ENCODE assay signal across 9 mouse cellular contexts in the genomic region with DNA sequence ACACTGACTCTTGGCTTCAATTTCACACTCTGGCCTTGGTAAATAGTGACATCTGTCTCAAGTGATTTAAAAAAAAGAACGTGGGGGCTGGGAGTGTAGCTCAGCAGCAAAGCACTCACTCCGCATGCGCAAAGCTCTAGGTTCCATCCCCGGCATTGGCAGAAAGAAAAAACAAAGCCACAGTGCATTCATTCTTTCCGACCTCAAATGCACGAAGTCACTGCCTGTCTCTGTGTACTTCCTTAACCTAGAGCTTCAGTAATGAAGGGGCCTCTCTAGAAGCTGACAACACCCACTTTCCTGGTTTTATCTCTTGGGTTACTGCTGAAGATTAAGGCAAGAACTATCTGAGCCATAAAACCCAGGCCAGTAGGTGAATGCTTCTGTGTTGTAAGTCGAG. TPM values are rescaled to one million over a fixed set of nuclear protein-coding genes. Genes with fewer than 3 reads are reported as not detected.
DNase-seq lines count a peak whose midpoint lies in the region; ATAC-seq lines count a peak whose summit lies in the region.
"Had no signal": no experiment of that assay in that cellular context is flagged by ENCODE, and none has a peak within 500 bp of the region (broad histone marks: within the 10 kb centered on the region; RNA-seq: fewer than 3 reads in every experiment).

No protein-coding gene starts in this region.

- ATAC-seq in CD4-positive, CD25-positive, alpha-beta regulatory T cell, adult 4 months: peak; percentile 80
- peak; percentile 83 for ATAC-seq in intestine, embryonic 16.5 days
- no peak for ATAC-seq in granulocyte monocyte progenitor cell, adult 5-6 weeks (replicated peaks; ENCODE audit: poor library complexity, severe bottlenecking)

- H3K4me1 ChIP-seq in intestine, embryonic 16.5 days (ENCODE audit: control insufficient read depth, insufficient read depth, low read length): peaks cover 13% of the 10 kb centered on the region; the same call in 1 of the 2 replicates
- H3K4me1 ChIP-seq: neural tube, embryonic 12.5 days had no signal

- H3K9ac ChIP-seq in intestine, embryonic 16.5 days (ENCODE audit: low read depth, low read length): no peak overlapping the region
- H3K9ac ChIP-seq: neural tube, embryonic 12.5 days had no signal

- 37% methylated on average over 7 of the region's 7 CpGs for WGBS in intestine, embryonic 16.5 days

- peak; percentile 25 to 29 for DNase-seq in heart, adult 18-20 months
- no peak for DNase-seq in heart, adult 8-10 months (ENCODE audit: low spot score)
- peak; percentile 39 to 41 for DNase-seq in adrenal gland, postnatal 36 days
- DNase-seq in left cerebral cortex, postnatal 25 days (ENCODE audit: low spot score in 2 of 2): no peak
- DNase-seq in right cerebral cortex, adult 2 months (ENCODE audit: low spot score in 2 of 2): no peak

- no peaks in the 10 kb centered on the region for H3K36me3 ChIP-seq in intestine, embryonic 16.5 days (ENCODE audit: control insufficient read depth, insufficient read depth, low read length)

- no peaks in the 10 kb centered on the region for H3K9me3 ChIP-seq in intestine, embryonic 16.5 days (ENCODE audit: control insufficient read depth, low read length)
- H3K9me3 ChIP-seq: neural tube, embryonic 12.5 days had no signal

- H3K4me2 ChIP-seq in intestine, embryonic 16.5 days (ENCODE audit: low read depth, low read length): no peak overlapping the region
- H3K4me2 ChIP-seq: neural tube, embryonic 12.5 days had no signal

- H3K27me3 ChIP-seq in intestine, embryonic 16.5 days (replicated peaks; ENCODE audit: control insufficient read depth, insufficient read depth, low read length): no peaks in the 10 kb centered on the region
- H3K27me3 ChIP-seq: neural tube, embryonic 12.5 days had no signal

- H3K27ac ChIP-seq in intestine, embryonic 16.5 days (ENCODE audit: low read length): peak overlapping the region; percentile 49
- H3K27ac ChIP-seq: neural tube, embryonic 12.5 days had no signal

- no peak overlapping the region for H3K4me3 ChIP-seq in intestine, embryonic 16.5 days (ENCODE audit: low read length)
- H3K4me3 ChIP-seq: neural tube, embryonic 12.5 days had no signal

- intact Hi-C loops in left cerebral cortex, postnatal 25 days (cut with DNase I): no loop called here

RNA-seq across cellular contexts. Expression of gene Nf2, which starts 45.4 kb away (rescaled TPM):
- 10 to 100 TPM; 70.8 to 76.9 TPM for total RNA-seq in heart, adult 18-20 months (2021)
- total RNA-seq in heart, adult 8-10 months (2022): 10 to 100 TPM; 75.5 to 80.0 (median 78.3) TPM
- 10 to 100 TPM; 19.2 to 24.2 TPM for polyA plus RNA-seq in CD4-positive, CD25-positive, alpha-beta regulatory T cell, adult 4 months (2017; shearing (Covaris generic))
- 100 to 1,000 TPM in 1 of 2 experiments, 10 to 100 TPM in 1; 75.0 to 162 TPM for total RNA-seq in adrenal gland, postnatal 36 days (2021)
- 38.0 and 38.8 TPM in 2 replicates for polyA plus RNA-seq in intestine, embryonic 16.5 days (2015; fragmentation: Nextera tagmentation; extraction: Ambion mirVana)
- 10 to 100 TPM; 76.2 to 76.5 TPM for total RNA-seq in left cerebral cortex, postnatal 25 days (2021)
- total RNA-seq in granulocyte monocyte progenitor cell, adult 5-6 weeks (2014; fragmentation: Nextera tagmentation): 35.6 and 45.1 TPM in 2 replicates
- 48.0 and 73.3 TPM in 2 replicates for total RNA-seq in granulocyte monocyte progenitor cell, adult 5-6 weeks (2017)

RNA-seq across cellular contexts. Expression of gene Cabp7, which starts 57.4 kb away (rescaled TPM):
- total RNA-seq in heart, adult 18-20 months (2021): not detected
- not detected for total RNA-seq in heart, adult 8-10 months (2022)
- under 1 TPM in 1 of 2 experiments, not detected in 1; 0.24 TPM for polyA plus RNA-seq in CD4-positive, CD25-positive, alpha-beta regulatory T cell, adult 4 months (2017; shearing (Covaris generic))
- under 1 TPM in 1 of 2 experiments, not detected in 1; 0.20 TPM for total RNA-seq in adrenal gland, postnatal 36 days (2021)
- polyA plus RNA-seq in intestine, embryonic 16.5 days (2015; fragmentation: Nextera tagmentation; extraction: Ambion mirVana): 0.07 and 0.15 TPM in 2 replicates
- total RNA-seq in left cerebral cortex, postnatal 25 days (2021): 10 to 100 TPM; 13.8 to 16.0 TPM
- total RNA-seq in granulocyte monocyte progenitor cell, adult 5-6 weeks (2014; fragmentation: Nextera tagmentation): not detected in 2 replicates
- not detected in 2 replicates for total RNA-seq in granulocyte monocyte progenitor cell, adult 5-6 weeks (2017)

Comparison
In these comparisons a context has a peak if more than half of its experiments do, and no peak if none do; other contexts are left out.
1. DNase-seq: peak in heart, adult 18-20 months (2 of 2) and adrenal gland, postnatal 36 days (2 of 2); none in heart, adult 8-10 months (single experiment), left cerebral cortex, postnatal 25 days (0 of 2) and right cerebral cortex, adult 2 months (0 of 2).
2. RNA of gene Cabp7, which starts 57.4 kb away (total RNA-seq): 13.8 to 16.0 TPM in left cerebral cortex, postnatal 25 days; 0.20 TPM in adrenal gland, postnatal 36 days, not detected in heart, adult 8-10 months, not detected in heart, adult 18-20 months and not detected in granulocyte monocyte progenitor cell, adult 5-6 weeks; every median in the first group is over 10 times any median in the second.